ENCODE assay signal across 7 mouse cellular contexts in the genomic region with DNA sequence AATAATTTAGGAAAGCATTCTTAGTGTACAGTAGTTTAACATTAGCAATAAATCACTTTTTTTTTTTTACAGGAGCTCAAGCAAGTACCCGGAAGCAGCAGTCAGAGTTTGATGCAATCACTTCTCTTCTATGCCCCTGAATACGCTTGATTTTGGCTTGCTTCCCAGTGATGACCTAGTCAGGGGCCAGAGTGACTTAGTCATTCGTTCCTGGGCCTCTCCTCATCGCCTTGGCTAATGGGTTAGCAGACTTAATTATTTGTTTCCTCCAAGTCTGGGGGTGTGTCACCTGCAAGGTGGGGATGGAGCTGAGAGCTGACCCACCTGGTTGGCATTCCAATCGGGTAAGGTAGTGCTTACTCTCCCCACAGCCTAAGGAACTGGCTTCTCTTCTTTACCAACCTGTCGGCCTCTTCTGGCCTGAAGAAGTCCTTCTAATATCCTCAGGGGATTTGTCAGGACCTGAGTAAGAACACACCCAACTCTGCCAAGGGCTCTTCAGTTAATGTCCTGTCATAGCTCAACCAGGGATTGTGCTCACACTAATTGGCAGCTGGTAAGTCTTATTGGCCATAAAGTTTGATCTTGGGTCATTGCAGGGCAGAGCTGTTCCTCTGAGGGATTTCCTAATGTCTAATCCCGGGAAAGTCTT. TPM values are rescaled to one million over a fixed set of nuclear protein-coding genes. Genes with fewer than 3 reads are reported as not detected.
DNase-seq lines count a peak whose midpoint lies in the region; ATAC-seq and TF ChIP-seq lines count a peak whose summit lies in the region.

No protein-coding gene starts in this region.

- H3K9me3 ChIP-seq in MEL (replicated peaks; ENCODE audit: insufficient read depth, low read length) = no peaks in the 10 kb centered on the region
- H3K9me3 ChIP-seq in lung, postnatal 0 days (ENCODE audit: low read length) = no peaks in the 10 kb centered on the region
- no peaks in the 10 kb centered on the region for H3K9me3 ChIP-seq in hindbrain, embryonic 11.5 days (ENCODE audit: control insufficient read depth, low read length)

- peaks cover 11 to 30% of the 10 kb centered on the region in 2 experiments for H3K4me1 ChIP-seq in MEL (ENCODE audit: control insufficient read depth in 1 of 2, insufficient read depth in 2 of 2, low read length in 2 of 2)
- peaks cover 4% of the 10 kb centered on the region; the same call in 1 of the 2 replicates for H3K4me1 ChIP-seq in lung, postnatal 0 days (ENCODE audit: insufficient read depth, low read depth, low read length)
- H3K4me1 ChIP-seq in hindbrain, embryonic 11.5 days (replicated peaks; ENCODE audit: control insufficient read depth, insufficient read depth, low read length) = no peaks in the 10 kb centered on the region

- peak; percentile 88 for ATAC-seq in lung, postnatal 0 days
- no peak for ATAC-seq in hindbrain, embryonic 11.5 days (ENCODE audit: low FRiP score)

- TF ChIP-seq CTCF in MEL (IDR thresholded peaks at IDR 0.05 in 2 of 3, conservative IDR thresholded peaks at IDR 0.05 in 1 of 3; ENCODE audit: control insufficient read depth in 1 of 3, insufficient read depth in 1 of 3, low read depth in 2 of 3, low read length in 3 of 3, poor library complexity in 1 of 3, severe bottlenecking in 1 of 3) = no peak
- TF ChIP-seq CTCF in lung, postnatal 0 days (IDR thresholded peaks at IDR 0.05) = no peak

- no peak overlapping the region for H3K27ac ChIP-seq in MEL (ENCODE audit: control insufficient read depth, low read depth, low read length)
- H3K27ac ChIP-seq in lung, postnatal 0 days (ENCODE audit: low read length) = peak overlapping the region; percentile 27; the same call in 1 of the 2 replicates
- no peak overlapping the region for H3K27ac ChIP-seq in hindbrain, embryonic 11.5 days (ENCODE audit: low read depth, low read length)

- no peak overlapping the region for H3K4me3 ChIP-seq in MEL (ENCODE audit: control insufficient read depth in 1 of 2, insufficient read depth in 1 of 2, low read depth in 2 of 2, low read length in 2 of 2)
- H3K4me3 ChIP-seq in lung, postnatal 0 days (ENCODE audit: low read depth, low read length) = no peak overlapping the region
- no peak overlapping the region for H3K4me3 ChIP-seq in hindbrain, embryonic 11.5 days (ENCODE audit: low read depth, low read length)

- no peak for TF ChIP-seq RAD21 in MEL (IDR thresholded peaks at IDR 0.05; ENCODE audit: low read depth, low read length)

- DNase-seq in MEL (ENCODE audit: low read depth, low spot score) = peak; percentile 87
- peak; percentile 38 to 63 for DNase-seq in adrenal gland, adult 18-20 months (ENCODE audit: low spot score in 2 of 2)
- peak; percentile 35 for DNase-seq in heart, postnatal 25 days (ENCODE audit: low spot score)
- DNase-seq in lung, postnatal 0 days (ENCODE audit: low spot score) = peak; percentile 96
- no peak for DNase-seq in yolk sac, embryonic 10.5 days (ENCODE audit: low spot score)
- DNase-seq in hindbrain, embryonic 11.5 days (ENCODE audit: low spot score) = no peak
- DNase-seq in B cell, adult 2 months = no peak

- H3K79me2 ChIP-seq in MEL (ENCODE audit: control insufficient read depth, insufficient read depth, low read length, poor library complexity) = no peaks in the 10 kb centered on the region

- no peaks in the 10 kb centered on the region for H3K27me3 ChIP-seq in MEL (ENCODE audit: control insufficient read depth in 1 of 2, insufficient read depth in 2 of 2, low read length in 2 of 2)
- H3K27me3 ChIP-seq in lung, postnatal 0 days (replicated peaks; ENCODE audit: insufficient read depth, low read length) = no peaks in the 10 kb centered on the region
- no peaks in the 10 kb centered on the region for H3K27me3 ChIP-seq in hindbrain, embryonic 11.5 days (ENCODE audit: control insufficient read depth, insufficient read depth, low read length)

- peaks cover 0 to 17% of the 10 kb centered on the region in 2 experiments; a peak in 2 of 4 replicates for H3K36me3 ChIP-seq in MEL (ENCODE audit: control insufficient read depth in 1 of 2, insufficient read depth in 2 of 2, low read length in 2 of 2)
- H3K36me3 ChIP-seq in lung, postnatal 0 days (ENCODE audit: insufficient read depth, low read length) = no peaks in the 10 kb centered on the region
- H3K36me3 ChIP-seq in hindbrain, embryonic 11.5 days (ENCODE audit: control insufficient read depth, insufficient read depth, low read length) = no peaks in the 10 kb centered on the region

- TF ChIP-seq POLR2A in MEL (IDR thresholded peaks at IDR 0.05; ENCODE audit: control insufficient read depth in 1 of 2, insufficient read depth in 1 of 2, low read depth in 1 of 2, low read length in 2 of 2, poor library complexity in 1 of 2) = no peak

- H3K9ac ChIP-seq in MEL (ENCODE audit: control insufficient read depth, low read depth, low read length, poor library complexity, severe bottlenecking) = no peak overlapping the region
- no peak overlapping the region for H3K9ac ChIP-seq in lung, postnatal 0 days (replicated peaks; ENCODE audit: low read depth)
- no peak overlapping the region for H3K9ac ChIP-seq in hindbrain, embryonic 11.5 days (ENCODE audit: low read depth, low read length)

- intact Hi-C loops in heart, postnatal 25 days (cut with DNase I) = no loop called here

- no peak overlapping the region for H3K4me2 ChIP-seq in lung, postnatal 0 days (replicated peaks; ENCODE audit: low read depth, low read length)
- no peak overlapping the region for H3K4me2 ChIP-seq in hindbrain, embryonic 11.5 days (replicated peaks; ENCODE audit: low read depth, low read length)

- TF ChIP-seq EP300 in MEL (IDR thresholded peaks at IDR 0.05; ENCODE audit: low read depth in 1 of 2, low read length in 2 of 2) = peak in 1 of 2 experiments; percentile 29; a peak in 1 of 4 replicates
- peak; percentile 91 for TF ChIP-seq EP300 in lung, postnatal 0 days (IDR thresholded peaks at IDR 0.05)

- 23% methylated on average over 7 of the region's 7 CpGs for WGBS in lung, postnatal 0 days
- 76% methylated on average over 7 of the region's 7 CpGs for WGBS in hindbrain, embryonic 11.5 days

TF ChIP-seq in MEL, 35 proteins besides CTCF, POLR2A, EP300 and RAD21:
- no peak for TF ChIP-seq TCF12 (IDR thresholded peaks at IDR 0.05; ENCODE audit: low read depth, low read length)
- TF ChIP-seq RCOR1 (IDR thresholded peaks at IDR 0.05; ENCODE audit: low read depth, low read length) = peak; percentile 95
- 0 out of 2 replicates have a peak, but pooled peaks have one; percentile 15 for TF ChIP-seq BHLHE40 (IDR thresholded peaks at IDR 0.05; ENCODE audit: borderline replicate concordance, low read depth, low read length)
- peak; percentile 87 for TF ChIP-seq ZNF384 (IDR thresholded peaks at IDR 0.05; ENCODE audit: low read depth, low read length)
- peak; percentile 64; the same call in 1 of the 2 replicates for TF ChIP-seq ETS1 (IDR thresholded peaks at IDR 0.05; ENCODE audit: low read depth, low read length)
- TF ChIP-seq ELF1 (IDR thresholded peaks at IDR 0.05; ENCODE audit: low read depth, low read length) = peak; percentile 72
- 0 out of 2 replicates have a peak, but pooled peaks have one; percentile 3 for TF ChIP-seq GATA1 (IDR thresholded peaks at IDR 0.05; ENCODE audit: low read depth, low read length)
- TF ChIP-seq JUND (IDR thresholded peaks at IDR 0.05; ENCODE audit: low read depth, low read length) = 0 out of 2 replicates have a peak, but pooled peaks have one; percentile 23
- TF ChIP-seq CHD2 (IDR thresholded peaks at IDR 0.05; ENCODE audit: low read length) = no peak
- TF ChIP-seq MYB (IDR thresholded peaks at IDR 0.05; ENCODE audit: low read depth, low read length) = no peak

RNA-seq across cellular contexts. Expression of gene Otud7b, which starts 5.6 kb away (rescaled TPM):
- 25.8 and 27.5 TPM in 2 replicates for total RNA-seq in MEL (2012; rRNA removed)
- polyA plus RNA-seq in MEL (2012; ENCODE audit: insufficient read depth in 1 of 2, insufficient read length in 2 of 2, low read depth in 1 of 2, low replicate concordance in 2 of 2, missing spikeins in 1 of 2) = 10 to 100 TPM; 17.9 to 24.4 TPM
- 10 to 100 TPM; 32.1 to 35.0 TPM for total RNA-seq in adrenal gland, adult 18-20 months (2021)
- 10 to 100 TPM; 52.2 to 54.5 TPM for total RNA-seq in heart, postnatal 25 days (2021)
- 30.2 and 30.6 TPM in 2 replicates for polyA plus RNA-seq in lung, postnatal 0 days (2015; fragmentation: Nextera tagmentation; extraction: Ambion mirVana)
- polyA plus RNA-seq in hindbrain, embryonic 11.5 days (2014; fragmentation: Nextera tagmentation; extraction: Ambion mirVana) = 10.0 and 10.8 TPM in 2 replicates

RNA-seq across cellular contexts. Expression of gene Vps45, which starts 40.5 kb away (rescaled TPM):
- total RNA-seq in MEL (2012; rRNA removed) = 24.4 and 28.9 TPM in 2 replicates
- polyA plus RNA-seq in MEL (2012; ENCODE audit: insufficient read depth in 1 of 2, insufficient read length in 2 of 2, low read depth in 1 of 2, low replicate concordance in 2 of 2, missing spikeins in 1 of 2) = 10 to 100 TPM; 20.6 to 92.0 TPM
- total RNA-seq in adrenal gland, adult 18-20 months (2021) = 10 to 100 TPM; 26.4 to 31.4 TPM
- total RNA-seq in heart, postnatal 25 days (2021) = 10 to 100 TPM; 20.5 to 26.0 TPM
- 32.3 and 32.8 TPM in 2 replicates for polyA plus RNA-seq in lung, postnatal 0 days (2015; fragmentation: Nextera tagmentation; extraction: Ambion mirVana)
- 27.4 and 27.9 TPM in 2 replicates for polyA plus RNA-seq in hindbrain, embryonic 11.5 days (2014; fragmentation: Nextera tagmentation; extraction: Ambion mirVana)

Comparison
In these comparisons a context has a peak if more than half of its experiments do, and no peak if none do; other contexts are left out.
1. DNase-seq: peak in MEL (single experiment), adrenal gland, adult 18-20 months (2 of 2), heart, postnatal 25 days (single experiment) and lung, postnatal 0 days (single experiment); none in yolk sac, embryonic 10.5 days (single experiment), hindbrain, embryonic 11.5 days (single experiment) and B cell, adult 2 months (0 of 2).